Mouse (Mus musculus) brain, adult 2 months (tissue): ENCODE measurements around the gene Hfe2.

Source experiments
- DNase-seq: peaks from one replicate; pipeline ENCODE4 v3.0.0; 2011; ENCODE audit warnings: low read depth, low spot score

The Hfe2 gene

DNA sequence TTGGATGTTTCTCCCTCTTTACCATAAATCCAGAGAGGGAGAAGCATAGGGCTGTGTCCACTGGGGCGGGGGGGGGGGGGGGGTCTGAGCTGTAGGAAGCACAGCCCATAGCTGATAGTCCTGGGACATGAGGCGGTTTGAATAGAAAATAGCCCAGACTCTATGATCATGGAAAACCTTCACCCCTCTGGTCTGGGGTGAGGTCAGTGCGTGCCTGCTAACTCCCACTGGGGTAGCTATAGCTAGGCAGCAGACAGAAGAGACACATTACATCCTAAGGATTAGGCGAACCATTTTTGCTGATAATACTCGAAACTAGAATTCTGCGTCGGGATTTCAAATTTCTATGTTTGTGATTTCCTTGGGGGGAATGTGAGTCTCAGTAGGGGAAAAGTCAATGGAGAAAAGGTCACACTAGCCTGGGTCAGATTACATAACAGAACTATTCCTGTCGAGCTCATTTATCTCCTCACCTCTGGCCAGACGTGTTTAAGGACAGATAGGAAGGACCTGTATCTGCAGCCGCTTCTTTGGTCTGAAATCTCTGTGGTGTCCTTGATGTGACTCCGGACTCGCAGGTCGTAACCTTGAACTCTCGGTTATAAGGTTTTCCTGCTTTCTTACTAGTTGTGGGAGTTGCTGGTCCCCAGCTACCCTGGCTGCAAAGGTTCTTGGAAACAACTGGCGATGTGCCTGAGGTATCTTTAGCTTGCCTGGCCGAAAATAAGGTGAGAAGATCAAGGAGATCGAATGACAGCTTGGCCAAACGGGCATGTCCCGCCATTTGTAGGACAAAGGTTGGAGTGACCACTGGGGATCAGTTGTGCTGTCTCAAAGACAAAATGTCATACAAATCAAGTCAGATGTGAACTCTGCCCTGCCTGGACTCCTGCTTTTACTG is 48.9 kb downstream of the Hfe2 start:
- DNase-seq, result no peak

- DNase-seq, result no peak
Measured at GRCm38 (mm10) chr3:96575272-96575984, 50.5 kb downstream of the Hfe2 start.

GRCm38 (mm10) chr3:96576005-96576658 is 51.2 kb downstream of the Hfe2 start:
- DNase-seq, result no peak

DNA sequence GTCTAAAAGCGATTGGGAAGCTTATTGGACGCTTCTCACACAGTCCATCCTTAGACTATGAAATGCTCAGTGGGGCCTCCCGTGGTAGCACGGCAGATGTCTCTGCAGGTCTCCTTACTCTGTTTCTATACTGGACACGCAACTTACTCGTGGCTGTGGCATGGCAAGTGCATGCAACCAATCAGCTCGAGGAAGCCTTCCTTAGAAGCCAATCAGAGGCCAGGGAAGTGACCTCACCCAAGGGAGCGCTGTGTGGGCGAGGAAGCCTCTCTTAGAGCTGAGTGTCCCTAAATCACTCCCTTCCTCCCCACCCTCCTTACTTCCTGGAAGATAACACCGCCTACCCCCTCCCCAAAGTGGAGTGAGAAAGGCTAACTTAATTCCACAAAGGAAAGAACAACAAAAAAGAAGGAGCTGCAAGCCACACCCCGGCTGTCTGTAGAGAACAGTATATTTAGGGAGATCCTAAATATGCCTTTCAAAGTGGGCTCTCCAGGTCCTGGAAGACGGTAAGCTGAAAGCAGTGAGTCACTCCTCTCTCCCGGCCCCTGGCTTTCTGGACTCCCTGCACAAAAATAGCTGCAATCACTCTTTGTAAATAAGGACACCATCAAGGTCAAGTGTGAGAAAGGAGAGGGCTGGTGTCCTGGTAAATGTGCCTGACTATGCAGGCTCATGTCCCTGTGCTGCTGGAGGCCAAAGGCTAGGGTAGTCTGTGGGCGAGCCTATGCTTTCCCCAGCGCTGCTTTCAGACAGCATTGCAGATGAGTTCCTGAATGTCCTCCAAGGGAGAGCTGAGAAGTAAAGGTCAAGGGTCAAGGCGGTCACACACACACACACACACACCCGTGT is 51.9 kb downstream of the Hfe2 start, which contains the start of gene Gm16253:
Gm16253 (plus strand) TSS at position 295 of the 852 bp plus-strand sequence.
- peak; percentile 98 for DNase-seq

DNA sequence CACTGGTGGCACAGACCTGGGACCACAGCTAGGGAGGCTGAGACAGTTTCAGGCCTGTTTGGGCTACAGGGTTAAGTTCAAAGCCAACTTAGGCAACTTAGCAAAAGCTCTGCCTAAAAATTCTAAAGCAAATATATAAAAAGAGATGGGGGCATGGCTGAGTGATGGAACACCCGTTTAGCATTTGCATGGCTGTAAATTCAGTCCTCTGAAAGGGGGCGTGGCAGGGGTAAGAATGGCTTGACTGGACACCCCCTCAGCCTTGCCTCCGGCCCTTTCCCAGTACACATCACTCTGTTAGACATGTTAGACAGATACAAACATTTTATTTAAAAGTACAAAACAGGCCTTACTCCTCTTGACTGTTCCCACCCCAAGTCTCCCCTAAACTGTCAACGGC is 52.6 kb downstream of the Hfe2 start:
- no peak for DNase-seq
